Mouse (Mus musculus) embryo, embryonic 9.5 days (tissue): Measurements from ENCODE around the gene Fat2.

Source experiments
- DNase-seq: peaks from one replicate; pipeline ENCODE4 v3.0.0-alpha.2; 2017; ENCODE audit errors: extremely low spot score

Fat2 gene

DNA sequence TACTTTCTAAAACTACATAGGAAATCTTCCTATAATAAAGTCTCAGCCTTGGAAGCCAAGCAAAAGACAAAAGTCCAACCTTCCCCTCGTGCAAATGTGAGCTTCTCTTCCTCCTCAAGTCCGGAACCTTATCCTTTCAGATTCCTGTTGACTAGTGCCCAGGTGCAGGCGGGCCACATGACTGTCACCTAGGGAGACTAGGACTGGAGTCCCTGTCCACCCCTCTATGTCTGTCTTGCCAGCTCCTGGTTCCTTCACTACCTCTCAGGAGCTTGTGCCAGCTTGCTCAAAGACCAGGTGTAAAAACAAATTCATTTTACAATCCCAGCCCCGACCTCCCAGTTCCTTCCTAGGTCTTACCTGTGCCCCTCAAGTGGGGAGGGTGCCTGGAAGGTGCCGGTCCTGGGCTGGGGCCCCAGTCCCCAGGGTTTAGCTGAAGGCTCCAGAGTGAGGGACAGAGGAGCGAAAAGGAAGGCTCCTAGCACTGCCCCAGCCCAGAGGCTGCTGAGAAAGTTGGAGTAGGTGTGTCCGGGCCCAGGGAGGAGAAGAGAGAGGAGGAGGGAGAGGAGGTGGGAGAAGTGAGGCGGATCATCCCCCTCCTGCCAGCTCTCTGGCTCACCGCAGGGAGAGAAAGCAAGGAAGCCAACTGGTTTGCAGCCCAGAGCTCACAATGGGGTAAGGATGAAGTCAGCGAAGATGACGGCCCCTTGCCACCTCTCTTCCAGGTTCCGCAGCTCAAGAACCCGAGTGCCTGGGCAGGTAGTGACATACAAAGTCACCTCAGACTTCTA is at the start of gene Fat2:
TSS of gene Fat2 (minus strand) at position 464 of the 791 bp plus-strand sequence.
- DNase-seq: no peak

DNA sequence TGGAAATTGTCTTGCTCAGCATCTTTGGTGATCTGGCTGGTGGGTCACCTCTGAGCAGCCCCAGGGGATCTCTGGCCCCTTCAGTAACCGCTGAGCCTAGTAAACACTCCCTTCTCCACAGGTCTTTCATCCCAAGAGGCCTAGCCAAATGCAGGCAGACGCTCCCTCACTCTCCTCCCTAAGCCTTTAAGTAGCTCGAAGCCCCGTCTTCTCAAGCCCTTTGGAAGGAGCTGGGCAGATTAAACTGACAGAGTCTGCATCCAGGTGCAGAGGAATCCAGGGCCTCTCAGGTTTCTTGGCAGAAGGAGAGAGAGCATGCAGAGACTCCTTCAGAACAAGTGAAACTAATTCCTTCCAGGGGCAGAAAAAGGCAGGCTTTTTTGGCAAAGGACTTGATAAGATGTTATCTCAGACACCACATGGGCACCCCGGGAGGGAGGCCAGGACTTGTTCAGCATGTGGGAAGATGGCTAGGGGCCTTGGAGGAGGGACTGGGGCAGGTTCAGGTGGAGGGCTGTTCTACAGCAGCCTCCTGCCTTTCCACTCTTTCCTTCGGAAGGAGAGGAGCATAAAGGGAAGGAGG is 47.2 kb upstream of the Fat2 start:
- DNase-seq: no peak

DNA sequence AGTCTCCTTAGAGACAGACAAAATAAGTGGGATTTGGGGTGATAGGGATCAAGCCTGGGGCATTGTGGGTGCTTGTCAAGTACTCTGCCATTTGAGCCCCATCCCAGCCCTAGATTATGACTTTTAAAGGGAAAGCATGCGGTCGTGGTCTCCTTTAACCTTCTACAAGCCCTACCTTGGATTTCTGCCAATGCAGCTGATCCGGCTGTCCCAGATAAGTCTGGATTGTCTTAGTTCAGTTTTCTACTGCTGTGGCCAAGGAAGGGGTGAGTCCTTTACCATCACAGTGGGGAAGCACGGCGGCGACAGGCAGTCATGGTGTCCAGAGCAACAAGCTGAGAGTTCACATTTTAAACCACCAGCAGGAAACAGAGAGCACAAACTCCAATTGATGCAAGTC is 44.5 kb upstream of the Fat2 start:
- no peak for DNase-seq

DNA sequence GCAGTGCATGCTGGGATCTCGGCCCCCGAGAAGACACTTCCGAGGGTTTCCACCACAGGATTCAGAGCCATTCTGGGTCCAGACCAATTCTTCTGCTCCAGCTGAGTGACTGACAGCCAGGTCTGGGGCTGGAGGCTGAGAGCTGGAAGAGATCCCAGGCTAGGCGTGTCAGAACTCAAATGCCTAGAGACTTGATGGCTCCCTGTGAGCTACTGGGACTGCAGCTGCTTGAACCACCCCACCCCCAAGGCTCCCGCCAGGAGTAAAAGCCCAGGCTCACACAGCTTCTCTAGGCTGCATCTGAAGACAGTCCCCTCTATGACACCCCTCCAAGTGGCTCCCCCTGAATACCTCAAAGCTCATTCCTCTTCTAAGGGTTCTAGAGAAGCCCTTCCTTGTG is 42.0 kb upstream of the Fat2 start:
- no peak for DNase-seq

DNA sequence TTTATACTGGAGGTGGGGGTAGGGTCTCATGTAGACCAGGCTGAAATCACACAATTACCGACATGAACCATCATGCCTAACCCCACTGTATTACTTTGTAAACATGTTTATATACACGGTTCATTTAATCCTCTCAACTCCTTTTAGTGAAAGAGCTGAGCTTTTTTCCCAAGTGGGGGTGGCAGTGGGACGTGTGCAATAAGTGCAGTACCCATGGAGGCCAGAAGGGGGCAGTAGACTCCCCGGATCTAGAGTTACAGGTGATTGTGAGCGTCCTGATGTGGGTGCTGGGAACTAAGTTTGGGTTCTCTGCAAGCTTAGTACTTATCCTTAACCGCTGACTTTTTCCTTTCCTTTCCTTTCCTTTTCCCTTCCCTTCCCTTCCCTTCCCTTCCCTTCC is 37.5 kb upstream of the Fat2 start:
- DNase-seq: no peak

DNA sequence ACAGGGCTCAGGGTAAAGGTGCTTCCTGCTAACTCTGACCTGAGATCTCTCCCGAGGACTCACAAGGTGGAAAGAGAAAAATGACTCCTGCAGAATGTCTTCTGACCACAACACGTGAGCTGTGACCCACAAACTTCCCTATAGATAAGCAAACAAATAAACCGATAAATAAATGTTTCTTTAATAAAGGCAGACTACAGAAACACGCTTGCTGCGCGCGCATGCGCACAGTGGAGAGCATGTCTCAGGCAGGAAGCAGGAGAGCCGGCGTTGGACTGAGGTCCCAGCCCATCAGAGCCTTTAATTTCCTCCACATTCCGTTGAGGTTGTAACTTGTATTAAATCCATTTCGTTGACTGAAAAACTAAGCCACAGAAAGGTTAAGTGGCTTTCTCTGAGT is 37.0 kb upstream of the Fat2 start:
- DNase-seq: no peak

DNA sequence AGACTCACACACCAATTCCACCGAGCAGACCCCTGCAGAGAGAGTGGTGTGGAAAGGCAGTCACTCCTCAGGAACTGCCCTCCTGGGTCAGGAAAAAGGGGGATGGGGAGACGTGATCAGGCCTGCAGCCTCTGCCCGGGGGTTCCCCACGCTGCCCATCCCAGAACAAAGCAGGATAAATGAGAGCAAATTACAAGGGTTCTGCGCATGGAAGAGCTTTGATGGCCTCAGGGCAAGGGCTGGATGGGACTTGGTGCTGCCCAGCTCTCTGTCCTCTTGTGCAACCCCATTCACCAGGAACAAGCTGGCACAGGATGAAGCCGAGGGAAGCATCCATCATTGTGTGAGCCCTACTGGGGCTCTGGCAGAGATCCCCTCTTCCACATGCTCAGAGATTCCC is 35.6 kb upstream of the Fat2 start:
- no peak for DNase-seq

DNA sequence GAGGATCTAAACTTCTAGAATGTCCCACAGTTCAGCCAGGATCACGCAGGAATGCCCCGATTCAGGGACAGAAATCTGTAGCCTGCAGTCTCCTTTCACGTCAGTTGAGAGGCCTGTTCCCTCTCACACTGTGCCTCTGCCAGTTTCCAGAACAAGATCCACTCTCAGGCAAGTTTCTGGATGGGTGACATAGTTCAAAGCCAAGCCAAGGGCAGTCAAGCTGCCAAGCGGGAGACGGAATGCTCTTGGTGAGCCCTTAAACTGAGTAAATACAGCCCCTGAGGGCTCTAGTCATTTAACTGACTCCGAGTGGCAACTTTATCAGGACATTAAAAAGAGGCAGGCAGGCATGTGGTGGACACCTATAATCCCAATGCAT is 32.7 kb upstream of the Fat2 start:
- no peak for DNase-seq

DNA sequence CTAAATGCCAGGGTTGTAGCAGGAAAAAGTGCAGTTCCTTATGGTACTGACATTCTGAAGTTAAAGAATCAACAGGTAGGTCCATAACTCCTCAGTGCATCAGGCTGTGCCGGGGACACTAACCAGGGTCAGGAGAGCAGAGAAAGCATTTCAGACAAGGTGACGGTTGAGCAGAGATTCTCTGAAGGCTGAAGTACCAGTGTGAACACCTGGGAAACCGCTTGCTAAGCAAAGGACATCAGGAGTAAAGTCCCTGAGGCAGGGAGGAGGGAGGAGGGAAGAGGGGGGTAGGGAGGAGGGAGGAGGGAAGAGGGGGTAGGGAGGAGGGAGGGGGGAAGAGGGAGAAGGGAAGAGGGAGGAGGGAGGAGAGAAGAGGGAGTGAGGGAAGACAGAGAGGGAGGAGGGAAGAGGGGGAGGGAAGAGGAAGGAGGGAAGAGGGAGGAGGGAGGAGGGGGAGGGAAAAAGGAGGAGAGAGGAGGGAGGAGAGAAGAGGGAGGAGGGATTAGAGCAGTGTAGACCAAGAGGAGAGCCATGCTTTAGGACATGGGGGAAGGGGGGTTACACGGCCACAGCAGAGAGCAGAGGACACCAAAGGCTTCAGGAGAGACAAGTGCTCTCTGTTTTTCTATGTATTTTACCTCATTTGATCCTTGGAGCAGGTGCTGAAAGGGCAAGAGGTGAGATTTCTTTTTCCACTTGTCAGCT is 32.2 kb upstream of the Fat2 start:
- DNase-seq: no peak

DNA sequence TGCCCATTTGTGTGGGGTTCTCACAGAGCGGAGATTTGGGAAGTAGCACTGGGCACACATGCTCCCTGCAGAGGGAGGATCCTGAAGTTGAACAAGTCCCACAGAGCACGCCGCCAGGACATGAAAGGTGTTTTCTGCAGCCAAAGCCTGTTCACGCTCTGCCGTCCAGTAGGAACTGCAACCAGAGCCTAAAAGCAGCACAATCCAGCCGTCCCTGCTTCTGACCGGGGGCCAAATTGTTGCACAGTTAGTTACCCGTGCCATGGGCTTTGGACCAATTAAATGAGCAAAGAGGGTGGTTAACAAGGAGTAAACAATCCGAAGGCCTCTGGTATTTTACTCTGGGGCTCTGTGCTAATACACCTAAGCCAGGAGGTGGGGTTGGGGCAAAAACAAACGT is 31.4 kb upstream of the Fat2 start:
- no peak for DNase-seq

DNA sequence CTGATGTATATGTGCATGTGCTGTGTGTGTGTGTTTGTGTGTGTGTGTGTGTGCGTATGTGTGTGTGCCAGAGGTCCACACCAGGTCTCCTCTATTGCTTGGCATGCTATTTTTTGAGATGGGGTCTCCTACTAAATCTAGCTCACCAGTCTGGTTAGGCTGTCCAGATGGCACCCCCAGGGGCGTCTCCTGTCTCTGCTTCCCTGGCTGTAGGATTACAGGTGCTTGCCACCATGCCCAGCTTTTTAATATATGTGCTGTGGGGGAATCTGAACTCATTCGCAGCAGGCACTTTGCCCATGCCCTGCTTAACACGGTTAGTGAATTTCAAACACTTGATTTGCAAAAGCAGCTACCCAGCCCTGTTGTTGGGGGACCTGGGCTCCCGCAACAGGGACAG is 29.5 kb upstream of the Fat2 start:
- DNase-seq: no peak

DNA sequence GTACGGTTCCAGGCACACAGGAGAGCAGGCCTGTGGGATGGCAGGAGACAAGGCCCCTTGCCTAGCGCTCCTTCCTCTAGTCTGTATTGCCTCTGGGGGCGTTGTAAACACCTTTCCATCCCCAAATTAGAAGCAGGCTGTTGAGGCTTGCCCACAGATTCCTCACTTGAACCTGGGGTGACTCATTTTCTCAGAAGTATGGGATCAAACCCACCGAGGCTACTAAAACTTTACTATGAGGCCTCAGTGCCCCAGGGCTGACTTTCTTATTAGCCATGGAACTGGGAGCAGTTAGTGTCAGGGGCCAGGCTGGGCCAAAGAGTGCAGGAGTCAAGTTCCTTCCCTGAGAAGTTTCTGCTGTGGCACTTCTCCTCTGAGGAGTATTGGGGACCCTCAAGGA is 28.9 kb upstream of the Fat2 start:
- no peak for DNase-seq

DNA sequence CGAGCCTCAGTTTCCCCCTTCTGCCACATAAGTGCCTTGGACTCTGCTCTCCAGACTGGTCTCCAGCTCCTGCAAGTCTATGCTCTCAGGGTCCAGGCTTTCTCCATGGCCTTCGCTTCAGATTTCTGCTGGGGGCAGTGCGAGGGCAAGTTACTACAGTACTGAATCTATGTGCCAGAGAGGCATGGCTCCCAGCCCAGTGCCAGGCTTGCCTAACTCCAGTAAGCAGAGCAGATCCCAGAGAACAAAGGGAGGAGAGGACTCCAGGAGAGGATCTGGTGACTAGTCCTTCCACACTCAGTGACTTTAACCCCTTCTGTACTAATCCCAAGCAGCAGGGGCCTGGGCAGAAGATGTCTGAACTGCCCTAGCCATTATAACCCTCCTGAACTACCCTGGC is 28.3 kb upstream of the Fat2 start:
- DNase-seq: no peak

DNA sequence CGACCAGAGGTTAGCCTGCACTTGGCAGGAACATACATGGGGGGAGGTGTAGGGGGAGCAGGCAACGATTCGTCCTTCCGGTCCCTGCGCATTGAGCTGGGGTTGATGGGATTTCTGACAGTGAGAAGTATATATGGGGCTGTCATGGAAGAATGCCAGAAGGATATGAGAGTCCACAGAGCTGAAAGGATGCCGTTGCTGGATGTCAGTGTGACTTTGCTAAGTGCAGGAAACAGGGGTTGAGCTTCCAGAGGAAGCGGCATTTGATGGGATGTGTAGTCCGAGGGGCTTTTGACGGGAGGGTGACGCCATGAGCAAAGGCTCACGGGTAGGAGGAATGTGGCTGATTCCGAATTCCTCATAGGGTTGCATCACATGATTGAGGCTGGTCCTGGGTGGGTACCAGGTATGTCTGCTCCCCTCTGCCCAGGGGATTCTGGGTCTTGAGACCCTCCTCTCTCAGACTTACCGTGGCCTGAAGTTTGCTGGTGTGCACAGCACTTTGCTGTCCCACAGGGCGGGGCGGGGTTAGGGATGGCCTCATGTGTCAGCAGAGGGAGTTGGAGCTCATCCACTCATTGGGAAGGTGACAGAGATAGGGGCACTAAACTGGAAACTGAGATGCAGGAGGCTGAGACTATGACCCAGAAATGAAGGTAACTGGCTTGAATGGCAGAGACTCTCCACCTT is 21.9 kb upstream of the Fat2 start:
- no peak for DNase-seq

DNA sequence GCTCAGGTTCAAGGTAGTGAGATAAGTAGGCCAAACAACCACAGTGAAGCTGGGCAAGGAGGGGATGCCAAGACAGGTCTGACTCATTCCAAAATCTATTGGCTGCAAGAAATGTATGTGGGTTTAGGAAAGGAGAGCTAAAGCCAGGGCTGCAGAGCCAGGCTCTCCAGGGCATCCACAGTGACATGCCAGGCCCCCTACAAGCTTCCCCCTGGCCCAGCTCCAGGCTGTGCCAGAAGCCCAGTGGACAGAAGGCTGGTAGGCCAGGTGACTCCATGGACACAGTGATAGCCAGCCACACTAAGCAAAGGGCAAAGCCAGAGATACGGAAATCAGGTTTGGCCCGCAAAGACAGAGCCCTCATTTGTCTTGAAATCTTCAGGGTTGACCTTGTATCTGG is 20.5 kb upstream of the Fat2 start:
- DNase-seq: no peak

DNA sequence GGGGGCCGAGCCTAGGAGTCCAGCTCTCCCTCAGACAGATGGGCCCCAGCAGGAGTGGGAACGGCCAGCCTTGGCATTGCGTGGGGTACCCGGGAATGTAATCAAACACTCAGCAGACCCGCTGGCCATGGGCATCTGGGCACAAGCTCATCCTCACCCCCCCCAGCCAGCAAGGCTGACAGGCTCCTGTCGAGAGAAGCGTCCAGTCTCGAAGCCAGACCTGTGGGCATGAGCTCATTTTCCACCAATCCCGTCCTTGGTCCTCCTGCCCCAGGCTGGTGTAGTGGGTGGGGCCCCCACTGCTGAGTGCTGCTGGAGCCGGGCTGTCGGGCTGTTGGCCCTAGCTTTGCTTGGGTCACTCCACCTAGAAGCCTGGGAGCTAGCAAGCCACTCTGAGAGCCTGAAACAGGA is 5.6 kb upstream of the Fat2 start:
- no peak for DNase-seq

DNA sequence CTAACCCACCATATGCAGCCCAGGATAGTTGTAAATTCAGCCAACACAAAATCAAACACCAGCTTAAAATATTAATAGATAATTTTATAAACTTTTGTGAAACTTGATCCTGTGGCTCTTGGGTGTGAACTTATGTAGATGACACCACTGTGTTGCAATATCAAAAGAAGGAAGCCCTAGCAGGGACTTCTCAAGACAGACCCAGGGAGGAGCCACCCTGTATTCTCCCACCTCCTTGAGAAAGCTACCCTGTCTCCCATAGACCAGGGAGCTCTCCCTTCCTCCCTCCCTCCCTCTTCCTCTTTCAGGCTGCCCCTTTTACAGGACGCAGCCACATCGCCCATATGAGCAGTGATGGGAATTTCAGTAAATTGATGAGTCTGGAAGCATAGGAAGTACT is 4.4 kb upstream of the Fat2 start:
- DNase-seq: no peak

DNA sequence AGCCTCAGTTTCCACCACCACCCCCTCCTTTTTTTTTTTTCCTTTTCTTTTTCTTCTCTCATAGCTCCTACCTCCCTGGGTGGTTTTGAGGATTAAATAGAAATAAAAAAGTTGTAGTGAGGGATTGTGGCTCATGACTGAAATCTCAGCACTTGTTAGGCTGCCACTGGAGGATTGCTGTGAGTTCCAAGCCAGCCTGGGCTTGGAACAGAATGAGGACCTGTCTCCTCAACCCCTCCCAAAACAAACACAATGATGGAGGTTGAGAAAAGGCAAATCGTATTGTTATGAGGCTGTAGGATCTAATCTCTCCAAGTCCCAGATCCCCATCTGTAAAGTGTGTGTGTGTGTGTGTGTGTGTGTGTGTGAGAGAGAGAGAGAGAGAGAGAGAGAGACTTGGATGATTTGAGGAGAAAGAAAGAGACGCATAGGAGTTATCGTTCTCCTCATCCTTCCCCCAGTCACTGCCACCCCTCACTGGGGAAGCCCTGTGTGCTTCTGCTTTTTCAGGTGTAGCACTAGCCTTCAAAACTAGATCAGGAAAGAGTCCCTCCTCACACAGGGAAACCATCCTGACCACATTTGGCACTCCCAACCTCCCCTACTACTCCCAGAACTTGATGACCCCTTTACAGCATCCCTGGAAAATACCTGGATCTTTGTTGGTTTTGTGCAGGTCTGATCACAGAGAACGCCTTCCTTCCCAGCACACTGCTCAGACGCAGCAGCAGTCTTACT is 837 bp upstream of the Fat2 start:
- DNase-seq: no peak

DNA sequence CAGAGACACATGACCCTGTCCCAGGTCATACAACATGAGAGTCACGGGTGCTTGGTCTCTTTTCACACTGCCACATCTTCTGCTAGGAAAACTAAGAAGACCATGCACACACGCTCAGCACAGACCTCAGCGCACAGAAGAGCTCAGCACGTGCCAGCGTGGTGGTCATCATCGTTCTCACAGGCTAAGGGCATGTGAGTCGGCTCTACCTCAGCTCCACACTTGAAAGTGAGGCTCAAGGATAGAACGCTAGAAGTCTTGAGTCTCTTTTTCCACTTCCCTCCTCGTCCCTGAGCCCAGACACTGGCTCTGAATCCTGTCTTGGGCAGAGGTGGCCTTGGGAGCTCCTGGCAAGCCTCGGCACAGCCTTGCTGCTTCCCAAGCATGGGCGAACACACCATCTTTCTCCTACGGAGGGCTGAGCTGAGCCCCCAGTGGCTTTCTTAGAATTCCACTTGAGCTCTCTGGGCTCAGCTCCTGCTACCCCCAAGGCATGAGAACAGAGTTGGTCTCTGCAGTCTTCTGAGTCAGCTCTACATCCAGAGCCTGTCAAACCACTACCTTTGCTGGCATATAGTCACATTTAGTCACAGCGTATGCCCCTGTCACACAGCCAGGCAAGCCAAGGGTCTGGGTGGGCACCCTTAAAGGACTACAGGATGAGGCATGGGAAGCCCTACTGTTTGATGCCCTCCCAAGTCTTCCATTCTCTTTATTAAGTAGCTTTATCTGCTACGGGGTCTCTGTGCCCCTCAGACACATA is 869 bp downstream of the Fat2 start:
- DNase-seq: no peak

DNA sequence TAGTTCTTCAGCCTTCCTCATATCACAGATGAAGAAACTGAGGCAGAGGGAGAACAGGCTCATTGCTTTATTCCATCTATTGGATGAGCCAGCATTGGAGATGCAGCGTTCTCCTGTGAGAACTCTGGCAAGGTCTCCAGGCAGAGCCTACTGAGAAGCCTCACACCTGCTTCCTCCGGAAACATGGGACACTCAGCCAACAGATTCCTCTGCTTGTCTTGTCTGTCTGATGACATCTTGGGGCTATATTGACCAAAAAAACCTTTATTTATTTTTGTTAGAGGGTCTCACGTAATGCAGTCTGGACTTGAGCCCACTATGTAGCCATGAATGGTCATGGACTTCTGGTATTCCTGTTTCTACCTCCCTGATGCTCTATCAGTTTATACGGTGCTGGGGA is 1.8 kb downstream of the Fat2 start:
- DNase-seq: no peak

DNA sequence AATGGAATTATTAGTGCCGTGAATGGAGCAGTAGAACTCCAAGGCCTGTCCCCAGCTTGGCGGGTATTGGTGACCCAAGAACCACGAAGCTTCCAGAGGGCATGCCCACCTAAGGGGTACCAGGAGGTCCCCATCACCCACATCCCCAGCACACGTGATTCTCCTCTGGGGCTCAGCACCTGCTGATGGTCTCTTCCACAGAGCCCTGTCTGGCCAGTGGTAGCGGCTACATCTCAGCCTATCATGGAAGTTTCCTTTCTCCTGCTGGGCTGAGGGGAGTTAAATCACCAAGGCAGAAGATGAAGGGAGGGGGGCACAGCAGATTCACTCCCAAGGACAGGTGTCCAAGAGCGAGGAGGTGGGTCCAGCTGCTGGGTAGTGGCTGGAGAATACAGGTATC is 2.3 kb downstream of the Fat2 start:
- no peak for DNase-seq
